Mouse (Mus musculus): Measurements from ENCODE around the gene Sipa1l1.

Sipa1l1 gene

GRCm38 (mm10) chr12:82400783-82401182 is 231.7 kb downstream of the Sipa1l1 start:
- in situ Hi-C loops (cut with MboI; ENCODE audit: unreplicated experiment in 2 of 2): no loop called here

- in situ Hi-C loops (cut with MboI; ENCODE audit: unreplicated experiment in 2 of 2): no loop called here
These were observed 232.3 kb downstream of the Sipa1l1 start for GRCm38 (mm10) chr12:82401440-82401839.

- in situ Hi-C loops (cut with MboI; ENCODE audit: unreplicated experiment in 2 of 2): no loop called here
These were observed 233.5 kb downstream of the Sipa1l1 start for GRCm38 (mm10) chr12:82402635-82403034.

GRCm38 (mm10) chr12:82407531-82408255 is 238.6 kb downstream of the Sipa1l1 start:
- in situ Hi-C loops (cut with MboI; ENCODE audit: unreplicated experiment in 2 of 2): no loop called here

- in situ Hi-C loops (cut with MboI; ENCODE audit: unreplicated experiment in 2 of 2): no loop called here
These were observed 239.4 kb downstream of the Sipa1l1 start for GRCm38 (mm10) chr12:82408486-82408885.

GRCm38 (mm10) chr12:82409686-82410472 is 240.8 kb downstream of the Sipa1l1 start:
- in situ Hi-C loops (cut with MboI; ENCODE audit: unreplicated experiment in 2 of 2): no loop called here

- in situ Hi-C loops (cut with MboI; ENCODE audit: unreplicated experiment in 2 of 2): no loop called here
These were observed 243.3 kb downstream of the Sipa1l1 start for GRCm38 (mm10) chr12:82412291-82413032.

- in situ Hi-C loops (cut with MboI; ENCODE audit: unreplicated experiment in 2 of 2): no loop called here
These were observed 246.7 kb downstream of the Sipa1l1 start for GRCm38 (mm10) chr12:82415690-82416364.

- in situ Hi-C loops (cut with MboI; ENCODE audit: unreplicated experiment in 2 of 2): no loop called here
These were observed 249.9 kb downstream of the Sipa1l1 start for GRCm38 (mm10) chr12:82419027-82419426.

GRCm38 (mm10) chr12:82424783-82425182 is 255.7 kb downstream of the Sipa1l1 start:
- in situ Hi-C loops (cut with MboI; ENCODE audit: unreplicated experiment in 2 of 2): no loop called here

GRCm38 (mm10) chr12:82425853-82426252 is 256.7 kb downstream of the Sipa1l1 start:
- in situ Hi-C loops (cut with MboI; ENCODE audit: unreplicated experiment in 2 of 2): no loop called here

GRCm38 (mm10) chr12:82427416-82427815 is 258.3 kb downstream of the Sipa1l1 start:
- in situ Hi-C loops (cut with MboI; ENCODE audit: unreplicated experiment in 2 of 2): no loop called here

- in situ Hi-C loops (cut with MboI; ENCODE audit: unreplicated experiment in 2 of 2): no loop called here
These were observed 259.3 kb downstream of the Sipa1l1 start for GRCm38 (mm10) chr12:82428466-82428865.

GRCm38 (mm10) chr12:82433311-82433710 is 264.2 kb downstream of the Sipa1l1 start:
- in situ Hi-C loops (cut with MboI; ENCODE audit: unreplicated experiment in 2 of 2): loop anchor here in 1 of 2 experiments (5.0 kb wide), 1 partner anchor 41 kb away; no protein-coding TSS in a partner anchor

- in situ Hi-C loops (cut with MboI; ENCODE audit: unreplicated experiment in 2 of 2): loop anchor here in 1 of 2 experiments (5.0 kb wide), 1 partner anchor 42 kb away; no protein-coding TSS in a partner anchor
These were observed 265.5 kb downstream of the Sipa1l1 start for GRCm38 (mm10) chr12:82434591-82434990.

- in situ Hi-C loops (cut with MboI; ENCODE audit: unreplicated experiment in 2 of 2): no loop called here
These were observed 272.4 kb downstream of the Sipa1l1 start for GRCm38 (mm10) chr12:82441479-82441878.

GRCm38 (mm10) chr12:82446609-82447024 is 277.5 kb downstream of the Sipa1l1 start:
- in situ Hi-C loops (cut with MboI; ENCODE audit: unreplicated experiment in 2 of 2): no loop called here

GRCm38 (mm10) chr12:82448129-82448815 is 279.2 kb downstream of the Sipa1l1 start:
- in situ Hi-C loops (cut with MboI; ENCODE audit: unreplicated experiment in 2 of 2): no loop called here

- in situ Hi-C loops (cut with MboI; ENCODE audit: unreplicated experiment in 2 of 2): loop anchor here (25.0 kb wide), 4 partner anchors 365 to 1465 kb away; no protein-coding TSS in a partner anchor
These were observed 283.3 kb downstream of the Sipa1l1 start for GRCm38 (mm10) chr12:82452428-82452827.

- in situ Hi-C loops (cut with MboI; ENCODE audit: unreplicated experiment in 2 of 2): loop anchor here (25.0 kb wide), 4 partner anchors 367 to 1467 kb away; no protein-coding TSS in a partner anchor
These were observed 285.3 kb downstream of the Sipa1l1 start for GRCm38 (mm10) chr12:82454415-82454814.

All from v-Abl transformed pro-B cells (cell line).